Mouse (Mus musculus) stomach, embryonic 15.5 days (tissue): ENCODE data around the gene Gm42517. TPM values are rescaled to one million over a fixed set of nuclear protein-coding genes. Genes with fewer than 3 reads are reported as not detected.

ENCODE experiments used
- ATAC-seq: fragments of 200-750 bp; cut with Nextera tagmentation; 2 replicates; pipeline ENCODE4 v1.8.0; 2017; ENCODE audit warnings: low read depth, moderate number of reproducible peaks, moderate TSS enrichment; ENCODE audit not compliant: insufficient read depth, low FRiP score
- H3K27ac ChIP-seq: fragments of 300-500 bp; sonication (generic); 2 replicates; pipeline ENCODE4 v1.5.1; 2015; ENCODE audit warnings: mild to moderate bottlenecking, inconsistent platforms
- H3K27me3 ChIP-seq: fragments of 300-500 bp; sonication (generic); replicated peaks from 2 replicates; pipeline ENCODE4 v1.6.1; 2015; ENCODE audit warnings: inconsistent platforms
- H3K36me3 ChIP-seq: fragments of 300-500 bp; sonication (generic); 2 replicates; pipeline ENCODE4 v1.6.1; 2015; ENCODE audit warnings: inconsistent platforms
- H3K4me1 ChIP-seq: fragments of 300-500 bp; sonication (generic); 2 replicates; pipeline ENCODE4 v1.6.1; 2015; ENCODE audit warnings: inconsistent platforms
- H3K4me2 ChIP-seq: fragments of 300-500 bp; sonication (generic); 2 replicates; pipeline ENCODE4 v1.6.1; 2015; ENCODE audit warnings: mild to moderate bottlenecking, inconsistent platforms
- H3K4me3 ChIP-seq: fragments of 300-500 bp; sonication (generic); replicated peaks from 2 replicates; pipeline ENCODE4 v1.5.1; 2015; ENCODE audit warnings: inconsistent platforms
- H3K9ac ChIP-seq: fragments of 300-500 bp; sonication (generic); 2 replicates; pipeline ENCODE4 v1.6.1; 2015; ENCODE audit warnings: inconsistent platforms
- H3K9me3 ChIP-seq: fragments of 300-500 bp; sonication (generic); 2 replicates; pipeline ENCODE4 v1.6.1; 2016; ENCODE audit warnings: inconsistent platforms
- WGBS: fragments of 180-500 bp; shearing (Covaris S2); methylation state at CpG from one replicate; pipeline ENCODE4 v1.1.7; 2015; 5-methylcytosine and 5-hydroxymethylcytosine counted together
- polyA plus RNA-seq: library from polyadenylated mRNA; unstranded; fragments of >200 nt; fragmentation: Nextera tagmentation; extraction: Ambion mirVana; gene quantifications from 2 replicates; pipeline ENCODE4 v1.2.1, GENCODE M21; 2015

The Gm42517 gene
- polyA plus RNA-seq, 1 experiment from 2014 or later = 0.06 TPM

- under 1% methylated on average over 49 of the region's 49 CpGs for WGBS
- peaks cover 31% of the 10 kb centered on the region for H3K4me1 ChIP-seq
- H3K9ac ChIP-seq = no peak overlapping the region
- H3K9me3 ChIP-seq = no peaks in the 10 kb centered on the region
- no peak for ATAC-seq
- peaks cover 75% of the 10 kb centered on the region for H3K27me3 ChIP-seq
- H3K4me3 ChIP-seq = peak overlapping the region; percentile 35
- no peaks in the 10 kb centered on the region for H3K36me3 ChIP-seq
- H3K4me2 ChIP-seq = peak overlapping the region; percentile 78
- no peak overlapping the region for H3K27ac ChIP-seq
Observed at GRCm38 (mm10) chr5:108368851-108369621, 1.3 kb upstream of the Gm42517 start.

DNA sequence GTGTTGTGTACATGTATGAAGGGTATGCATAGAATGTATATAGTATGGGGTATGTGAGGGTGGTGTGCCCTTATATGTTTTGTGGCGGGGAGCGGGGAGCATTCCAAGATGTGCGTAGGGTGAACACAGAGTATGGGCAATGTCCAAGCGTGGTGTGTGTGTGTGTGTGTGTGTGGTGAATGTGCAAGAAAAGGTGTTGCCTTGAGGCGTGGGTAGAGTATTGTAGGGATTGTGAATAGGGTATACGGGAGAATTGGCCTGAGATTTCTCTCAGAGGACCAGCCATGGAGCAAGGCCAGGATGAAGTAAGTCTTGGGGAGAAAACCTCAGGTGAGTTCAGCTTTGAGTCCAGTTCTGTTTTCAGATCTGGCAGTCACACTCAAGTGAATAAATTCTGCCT, 724 bp upstream of the Gm42517 start:
- H3K27me3 ChIP-seq = peaks cover 80% of the 10 kb centered on the region
- ATAC-seq = 0 out of 2 replicates have a peak, but pooled peaks have one; percentile 9
- 8% methylated on average over 6 of the region's 6 CpGs for WGBS

GRCm38 (mm10) chr5:108366984-108367841, 509 bp downstream of the Gm42517 start:
- peak overlapping the region; percentile 48 for H3K4me3 ChIP-seq
- no peaks in the 10 kb centered on the region for H3K9me3 ChIP-seq
- H3K9ac ChIP-seq = 0 out of 2 replicates have a peak overlapping the region, but pooled peaks have one; percentile 20
- WGBS = under 1% methylated on average over 72 of the region's 100 CpGs
- ATAC-seq = 0 out of 2 replicates have a peak, but pooled peaks have one; percentile 13
- peaks cover 85% of the 10 kb centered on the region for H3K27me3 ChIP-seq
- H3K4me2 ChIP-seq = peak overlapping the region; percentile 90
- H3K27ac ChIP-seq = no peak overlapping the region
- no peaks in the 10 kb centered on the region for H3K36me3 ChIP-seq
- peaks cover 31% of the 10 kb centered on the region for H3K4me1 ChIP-seq

More for the DNA sequence above, 724 bp upstream of the Gm42517 start:
- Histone ChIP-seq H3K27ac (no peak overlapping the region), H3K4me1 (peaks cover 31% of the 10 kb centered on the region), H3K36me3 (no peaks in the 10 kb centered on the region), H3K4me3 (peak overlapping the region; percentile 35), H3K9me3 (no peaks in the 10 kb centered on the region), H3K9ac (no peak overlapping the region), H3K4me2 (peak overlapping the region; percentile 78)

DNA sequence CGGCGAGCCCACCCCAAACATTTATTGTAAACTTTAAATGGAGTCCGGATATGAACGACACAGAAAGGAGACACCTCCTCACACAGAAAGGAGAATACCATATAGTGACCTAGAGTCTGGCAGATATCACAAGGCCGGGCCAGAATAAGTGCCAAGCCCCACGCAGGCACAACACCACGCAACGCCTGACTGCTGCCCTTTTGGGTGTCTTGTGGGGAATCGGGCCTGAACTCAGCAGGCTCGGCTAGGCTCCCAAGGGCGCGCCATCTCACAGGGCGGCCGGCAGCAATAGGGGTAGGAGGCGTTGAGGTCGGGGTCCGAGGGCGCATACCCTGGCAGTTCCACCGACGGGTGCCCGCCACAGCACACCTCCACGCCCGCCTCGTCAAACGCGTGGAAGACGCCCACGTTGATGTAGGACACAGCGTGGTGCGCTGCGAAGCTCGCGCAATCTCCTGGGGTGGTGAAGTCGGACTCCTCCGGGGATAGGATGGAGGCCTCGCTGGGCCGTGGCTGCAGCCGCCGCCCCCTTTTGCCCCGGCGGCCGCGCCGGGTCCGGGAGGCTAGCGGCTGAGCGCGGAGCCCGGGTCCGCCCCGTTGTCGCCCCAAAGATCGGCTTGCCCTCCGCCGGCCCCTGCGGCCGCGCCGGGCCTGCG, 1.3 kb downstream of the Gm42517 start:
- no peaks in the 10 kb centered on the region for H3K9me3 ChIP-seq
- no peaks in the 10 kb centered on the region for H3K36me3 ChIP-seq
- no peak for ATAC-seq
- peaks cover 31% of the 10 kb centered on the region for H3K4me1 ChIP-seq
- no peak overlapping the region for H3K9ac ChIP-seq
- H3K27me3 ChIP-seq = peaks cover 78% of the 10 kb centered on the region
- WGBS = 2% methylated on average over 59 of the region's 60 CpGs
- H3K4me2 ChIP-seq = peak overlapping the region; percentile 90
- peak overlapping the region; percentile 48 for H3K4me3 ChIP-seq
- no peak overlapping the region for H3K27ac ChIP-seq

DNA sequence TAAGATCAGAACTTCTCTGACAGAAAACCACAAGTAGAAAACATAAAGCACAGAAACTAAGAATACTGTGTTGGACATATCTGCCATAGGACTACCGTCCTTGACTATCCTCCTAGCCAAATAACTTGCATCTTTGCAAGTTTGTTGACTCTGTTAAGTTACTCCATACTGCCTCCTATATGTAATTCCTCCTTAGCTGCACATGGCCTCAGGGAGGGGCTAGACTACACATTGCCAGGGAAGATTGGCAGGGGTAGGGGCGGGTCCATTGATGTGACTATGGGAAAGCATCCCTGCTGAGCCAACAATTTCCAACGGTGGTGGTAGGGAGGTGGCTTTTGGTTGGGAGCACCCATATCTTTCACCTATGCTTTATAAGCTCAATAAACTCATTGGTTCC, 5.4 kb downstream of the Gm42517 start:
- no peak overlapping the region for H3K4me3 ChIP-seq
- H3K9ac ChIP-seq = no peak overlapping the region
- no peak overlapping the region for H3K4me2 ChIP-seq
- H3K36me3 ChIP-seq = no peaks in the 10 kb centered on the region
- no peak overlapping the region for H3K27ac ChIP-seq
- no peak for ATAC-seq
- H3K9me3 ChIP-seq = no peaks in the 10 kb centered on the region
- 31% methylated on average over 3 of the region's 3 CpGs for WGBS
- peaks cover 12% of the 10 kb centered on the region for H3K4me1 ChIP-seq
- H3K27me3 ChIP-seq = peaks cover 43% of the 10 kb centered on the region

DNA sequence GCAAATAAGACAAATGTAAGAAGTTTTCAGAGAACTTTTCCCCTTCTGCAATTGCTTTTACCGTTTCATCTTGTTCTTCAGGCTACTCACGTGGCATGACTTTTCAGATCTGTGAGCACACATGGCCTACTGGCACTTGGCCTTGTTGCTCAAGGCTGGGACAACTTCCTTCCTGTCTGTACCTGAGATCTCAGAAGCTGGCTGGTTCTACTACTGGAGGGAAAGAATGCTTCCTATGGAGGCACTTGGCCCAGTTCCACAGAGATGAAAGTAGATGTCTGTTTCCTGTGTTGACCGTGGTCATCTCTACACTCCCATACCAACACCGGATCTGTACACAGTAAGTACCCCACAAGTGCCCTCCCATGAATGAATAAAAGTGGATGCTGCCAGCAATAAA, 7.5 kb downstream of the Gm42517 start:
- H3K9ac ChIP-seq = no peak overlapping the region

GRCm38 (mm10) chr5:108359491-108359890, 8.2 kb downstream of the Gm42517 start:
- H3K9ac ChIP-seq = no peak overlapping the region
- peaks cover 16% of the 10 kb centered on the region; the same call in 1 of the 2 replicates for H3K27me3 ChIP-seq
- no peak for ATAC-seq
- WGBS = 79% methylated on average over 9 of the region's 9 CpGs
- H3K27ac ChIP-seq = no peak overlapping the region
- no peaks in the 10 kb centered on the region for H3K9me3 ChIP-seq
- H3K4me2 ChIP-seq = no peak overlapping the region
- no peaks in the 10 kb centered on the region for H3K36me3 ChIP-seq
- H3K4me1 ChIP-seq = no peaks in the 10 kb centered on the region
- H3K4me3 ChIP-seq = no peak overlapping the region

More for the DNA sequence above, 7.5 kb downstream of the Gm42517 start:
- no peak overlapping the region for H3K4me2 ChIP-seq
- no peak overlapping the region for H3K4me3 ChIP-seq
- no peaks in the 10 kb centered on the region for H3K9me3 ChIP-seq
- no peak overlapping the region for H3K27ac ChIP-seq
- no peaks in the 10 kb centered on the region for H3K36me3 ChIP-seq
- no peaks in the 10 kb centered on the region for H3K4me1 ChIP-seq
- peaks cover 23% of the 10 kb centered on the region for H3K27me3 ChIP-seq
- no peak for ATAC-seq
- 79% methylated on average over 4 of the region's 4 CpGs for WGBS

- no peak overlapping the region for H3K9ac ChIP-seq
- ATAC-seq = no peak
- 0 out of 2 replicates have a peak, but pooled peaks cover under 1% of the 10 kb centered on the region for H3K27me3 ChIP-seq
- no peak overlapping the region for H3K4me3 ChIP-seq
- no peaks in the 10 kb centered on the region for H3K36me3 ChIP-seq
- H3K27ac ChIP-seq = no peak overlapping the region
- H3K9me3 ChIP-seq = no peaks in the 10 kb centered on the region
- 83% methylated on average over 1 of the region's 1 CpGs for WGBS
- no peak overlapping the region for H3K4me2 ChIP-seq
- H3K4me1 ChIP-seq = no peaks in the 10 kb centered on the region
Observed at GRCm38 (mm10) chr5:108357862-108358261, 9.9 kb downstream of the Gm42517 start.

DNA sequence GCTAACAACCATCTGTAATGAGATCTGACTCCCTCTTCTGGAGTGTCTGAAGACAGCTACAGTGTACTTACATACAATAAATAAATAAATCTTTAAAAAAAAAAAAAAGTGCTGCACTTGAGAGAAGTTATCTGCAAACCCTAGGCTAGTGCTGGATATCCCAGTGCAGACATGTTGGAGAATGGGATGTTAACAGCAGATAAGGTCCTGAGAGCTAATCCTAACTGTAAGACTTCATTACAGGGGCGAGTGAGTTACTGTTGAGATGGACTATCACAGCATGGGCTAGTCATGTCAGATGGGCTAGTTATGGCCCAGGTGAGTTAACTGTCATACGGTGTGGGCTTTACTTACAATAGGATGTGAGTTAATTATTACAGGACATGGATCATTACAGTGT, 13.7 kb downstream of the Gm42517 start:
- Histone ChIP-seq H3K27ac (no peak overlapping the region), H3K36me3 (peaks cover 6% of the 10 kb centered on the region; the same call in 1 of the 2 replicates), H3K9me3 (no peaks in the 10 kb centered on the region), H3K9ac (no peak overlapping the region), H3K4me3 (no peak overlapping the region), H3K4me2 (no peak overlapping the region), H3K4me1 (no peaks in the 10 kb centered on the region), H3K27me3 (no peaks in the 10 kb centered on the region)
- ATAC-seq = no peak
- WGBS = 78% methylated on average over 2 of the region's 2 CpGs

- no peak overlapping the region for H3K27ac ChIP-seq
- H3K36me3 ChIP-seq = peaks cover 6% of the 10 kb centered on the region; the same call in 1 of the 2 replicates
- no peaks in the 10 kb centered on the region for H3K27me3 ChIP-seq
- no peak for ATAC-seq
- WGBS = 96% methylated on average over 9 of the region's 9 CpGs
- no peak overlapping the region for H3K4me2 ChIP-seq
- H3K9me3 ChIP-seq = no peaks in the 10 kb centered on the region
- no peak overlapping the region for H3K4me3 ChIP-seq
- H3K9ac ChIP-seq = no peak overlapping the region
- no peaks in the 10 kb centered on the region for H3K4me1 ChIP-seq
Observed at GRCm38 (mm10) chr5:108349511-108350148, 18.1 kb downstream of the Gm42517 start.

- H3K4me1 ChIP-seq = no peaks in the 10 kb centered on the region
- no peak overlapping the region for H3K4me2 ChIP-seq
- no peaks in the 10 kb centered on the region for H3K9me3 ChIP-seq
- H3K9ac ChIP-seq = no peak overlapping the region
- H3K27me3 ChIP-seq = no peaks in the 10 kb centered on the region
- ATAC-seq = no peak
- H3K27ac ChIP-seq = no peak overlapping the region
- 89% methylated on average over 6 of the region's 6 CpGs for WGBS
- H3K36me3 ChIP-seq = peaks cover 15% of the 10 kb centered on the region
- no peak overlapping the region for H3K4me3 ChIP-seq
Observed at GRCm38 (mm10) chr5:108347843-108348242, 19.9 kb downstream of the Gm42517 start.
